ENCODE assay signal across 24 mouse cellular contexts in the genomic region with DNA sequence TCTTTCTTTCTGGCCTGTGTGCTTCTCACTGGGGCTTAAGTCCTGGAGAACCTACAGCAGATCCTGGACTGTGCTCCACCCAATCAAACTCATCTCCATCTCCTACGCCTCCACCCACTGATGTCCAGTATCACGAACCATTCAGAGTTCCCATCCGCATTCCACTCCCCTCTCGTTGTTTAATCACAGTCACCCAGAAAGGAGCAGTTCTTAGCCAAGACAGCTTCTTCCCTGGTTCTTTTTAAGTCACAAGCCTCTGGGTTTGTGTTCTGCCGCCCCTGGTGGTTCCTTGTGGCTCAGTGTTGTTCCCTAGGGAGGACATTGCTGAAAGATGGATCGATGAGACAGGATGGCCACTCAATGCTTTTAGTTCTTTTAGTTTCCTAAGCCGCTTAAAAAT. TPM values are rescaled to one million over a fixed set of nuclear protein-coding genes. Genes with fewer than 3 reads are reported as not detected.
DNase-seq lines count a peak whose midpoint lies in the region; ATAC-seq and TF ChIP-seq lines count a peak whose summit lies in the region.
"Had no signal": no experiment of that assay in that cellular context is flagged by ENCODE, and none has a peak within 500 bp of the region (broad histone marks: within the 10 kb centered on the region; RNA-seq: fewer than 3 reads in every experiment).

No protein-coding gene starts in this region.

- H3K9me3 ChIP-seq in forebrain, postnatal 0 days (ENCODE audit: low read length) = 0 out of 2 replicates have a peak, but pooled peaks cover 4% of the 10 kb centered on the region
- peaks cover 2% of the 10 kb centered on the region; the same call in 1 of the 2 replicates for H3K9me3 ChIP-seq in forebrain, embryonic 16.5 days (ENCODE audit: control insufficient read depth, low read length)
- H3K9me3 ChIP-seq in hindbrain, embryonic 11.5 days (ENCODE audit: control insufficient read depth, low read length) = no peaks in the 10 kb centered on the region
- H3K9me3 ChIP-seq: hindbrain, embryonic 12.5 days; intestine, embryonic 15.5 days; limb, embryonic 12.5 days; stomach, embryonic 15.5 days had no signal

- no peak for DNase-seq in forebrain, postnatal 0 days
- peak; percentile 17 to 48 for DNase-seq in heart, postnatal 10 days
- no peak for DNase-seq in heart, postnatal 25 days (ENCODE audit: low spot score)
- no peak for DNase-seq in layer of hippocampus, adult 2 months (ENCODE audit: low spot score in 2 of 2)
- no peak for DNase-seq in layer of hippocampus, adult 9-10 months (ENCODE audit: low spot score)
- DNase-seq in ES-CJ7 (ENCODE audit: low read depth, low spot score) = peak; percentile 17
- DNase-seq in hindbrain, embryonic 11.5 days (ENCODE audit: low spot score) = no peak
- DNase-seq: adrenal gland, adult 8-10 months; cerebellum, adult 2 months; cerebellum, postnatal 14 days; gastrocnemius, postnatal 25 days; layer of hippocampus, adult 9-11 months; right cerebral cortex, postnatal 25 days; thymus, postnatal 14 days had no signal

- H3K9ac ChIP-seq in forebrain, postnatal 0 days = no peak overlapping the region
- no peak overlapping the region for H3K9ac ChIP-seq in forebrain, embryonic 16.5 days (replicated peaks; ENCODE audit: low read depth, low read length)
- H3K9ac ChIP-seq in hindbrain, embryonic 11.5 days (ENCODE audit: low read depth, low read length) = no peak overlapping the region
- H3K9ac ChIP-seq: hindbrain, embryonic 12.5 days; intestine, embryonic 15.5 days; limb, embryonic 12.5 days; stomach, embryonic 15.5 days had no signal

- no peak overlapping the region for H3K4me3 ChIP-seq in forebrain, postnatal 0 days (ENCODE audit: low read depth, low read length)
- H3K4me3 ChIP-seq in forebrain, embryonic 16.5 days (replicated peaks; ENCODE audit: low read length) = no peak overlapping the region
- H3K4me3 ChIP-seq in layer of hippocampus, adult 2 months = no peak overlapping the region
- H3K4me3 ChIP-seq in hindbrain, embryonic 11.5 days (ENCODE audit: low read depth, low read length) = no peak overlapping the region
- H3K4me3 ChIP-seq: erythroblast, embryonic 14.5 days; hindbrain, embryonic 12.5 days; intestine, embryonic 15.5 days; limb, embryonic 12.5 days; midbrain, embryonic 10.5 days; stomach, embryonic 15.5 days had no signal

- intact Hi-C loops in heart, postnatal 10 days (cut with DNase I) = no loop called here
- intact Hi-C loops in heart, postnatal 25 days (cut with DNase I) = no loop called here

- no peak overlapping the region for H3K4me2 ChIP-seq in forebrain, postnatal 0 days (ENCODE audit: low read depth)
- H3K4me2 ChIP-seq in forebrain, embryonic 16.5 days (ENCODE audit: low read length) = no peak overlapping the region
- H3K4me2 ChIP-seq in hindbrain, embryonic 11.5 days (replicated peaks; ENCODE audit: low read depth, low read length) = no peak overlapping the region
- H3K4me2 ChIP-seq: hindbrain, embryonic 12.5 days; intestine, embryonic 15.5 days; limb, embryonic 12.5 days; stomach, embryonic 15.5 days had no signal

- WGBS in forebrain, postnatal 0 days = 74% methylated on average over 7 of the region's 7 CpGs
- WGBS in forebrain, embryonic 16.5 days = 82% methylated on average over 7 of the region's 7 CpGs
- 69% methylated on average over 7 of the region's 7 CpGs for WGBS in hindbrain, embryonic 11.5 days

- H3K36me3 ChIP-seq in forebrain, postnatal 0 days (ENCODE audit: insufficient read depth) = no peaks in the 10 kb centered on the region
- H3K36me3 ChIP-seq in forebrain, embryonic 16.5 days (ENCODE audit: control insufficient read depth, insufficient read depth) = no peaks in the 10 kb centered on the region
- no peaks in the 10 kb centered on the region for H3K36me3 ChIP-seq in hindbrain, embryonic 11.5 days (ENCODE audit: control insufficient read depth, insufficient read depth, low read length)
- H3K36me3 ChIP-seq: hindbrain, embryonic 12.5 days; intestine, embryonic 15.5 days; limb, embryonic 12.5 days; midbrain, embryonic 10.5 days; stomach, embryonic 15.5 days had no signal

- no peak for ATAC-seq in forebrain, postnatal 0 days
- ATAC-seq in forebrain, embryonic 16.5 days = no peak
- ATAC-seq in hindbrain, embryonic 11.5 days (ENCODE audit: low FRiP score) = no peak
- ATAC-seq: activated CD4-positive, CD25-positive, alpha-beta regulatory T cell, adult 4 months; hindbrain, postnatal 0 days; intestine, embryonic 15.5 days; midbrain, embryonic 16.5 days had no signal

- TF ChIP-seq CTCF in forebrain, postnatal 0 days (IDR thresholded peaks at IDR 0.05; ENCODE audit: low read depth) = 0 out of 2 replicates have a peak, but pooled peaks have one; percentile 10
- peak; percentile 13 for TF ChIP-seq CTCF in layer of hippocampus, adult 2 months (conservative IDR thresholded peaks at IDR 0.05)

- no peaks in the 10 kb centered on the region for H3K4me1 ChIP-seq in forebrain, postnatal 0 days (ENCODE audit: insufficient read depth)
- H3K4me1 ChIP-seq in forebrain, embryonic 16.5 days (replicated peaks; ENCODE audit: control insufficient read depth, insufficient read depth, low read length) = no peaks in the 10 kb centered on the region
- no peaks in the 10 kb centered on the region for H3K4me1 ChIP-seq in hindbrain, embryonic 11.5 days (replicated peaks; ENCODE audit: control insufficient read depth, insufficient read depth, low read length)
- H3K4me1 ChIP-seq: hindbrain, embryonic 12.5 days; intestine, embryonic 15.5 days; limb, embryonic 12.5 days; midbrain, embryonic 10.5 days; stomach, embryonic 15.5 days had no signal

- H3K27ac ChIP-seq in forebrain, postnatal 0 days (ENCODE audit: low read depth, low read length) = no peak overlapping the region
- no peak overlapping the region for H3K27ac ChIP-seq in forebrain, embryonic 16.5 days (ENCODE audit: low read length)
- no peak overlapping the region for H3K27ac ChIP-seq in layer of hippocampus, adult 2 months
- H3K27ac ChIP-seq in hindbrain, embryonic 11.5 days (ENCODE audit: low read depth, low read length) = no peak overlapping the region
- H3K27ac ChIP-seq: hindbrain, embryonic 12.5 days; hindbrain, postnatal 0 days; intestine, embryonic 15.5 days; limb, embryonic 12.5 days; midbrain, embryonic 10.5 days; stomach, embryonic 15.5 days had no signal

- no peaks in the 10 kb centered on the region for H3K27me3 ChIP-seq in forebrain, postnatal 0 days (ENCODE audit: insufficient read depth, low read length)
- H3K27me3 ChIP-seq in forebrain, embryonic 16.5 days (replicated peaks; ENCODE audit: control insufficient read depth, insufficient read depth, low read length) = no peaks in the 10 kb centered on the region
- H3K27me3 ChIP-seq in hindbrain, embryonic 11.5 days (ENCODE audit: control insufficient read depth, insufficient read depth, low read length) = no peaks in the 10 kb centered on the region
- H3K27me3 ChIP-seq: hindbrain, embryonic 12.5 days; intestine, embryonic 15.5 days; limb, embryonic 12.5 days; stomach, embryonic 15.5 days had no signal

RNA-seq across cellular contexts. Expression of a gene that starts 14.1 kb away (rescaled TPM):
- 38.4 and 50.7 TPM in 2 replicates for total RNA-seq in forebrain, postnatal 0 days (2014; rRNA removed)
- 85.4 and 89.6 TPM in 2 replicates for polyA plus RNA-seq in forebrain, postnatal 0 days (2015; fragmentation: Nextera tagmentation; extraction: Ambion mirVana)
- 106 and 110 TPM in 2 replicates for polyA plus RNA-seq in forebrain, embryonic 16.5 days (2015; fragmentation: Nextera tagmentation; extraction: Ambion mirVana)
- 10 to 100 TPM; 21.1 to 22.8 TPM for total RNA-seq in heart, postnatal 10 days (2021)
- total RNA-seq in heart, postnatal 25 days (2021) = 10 to 100 TPM; 21.4 to 22.4 TPM
- total RNA-seq in layer of hippocampus, adult 2 months (2021) = 10 to 100 TPM; 31.7 to 35.4 TPM
- polyA plus RNA-seq in hindbrain, embryonic 11.5 days (2014; fragmentation: Nextera tagmentation; extraction: Ambion mirVana) = 93.5 and 96.3 TPM in 2 replicates

RNA-seq across cellular contexts. Expression of a gene that starts 29.4 kb away (rescaled TPM):
- total RNA-seq in forebrain, postnatal 0 days (2014; rRNA removed) = 95.7 and 106 TPM in 2 replicates
- polyA plus RNA-seq in forebrain, postnatal 0 days (2015; fragmentation: Nextera tagmentation; extraction: Ambion mirVana) = 144 and 148 TPM in 2 replicates
- polyA plus RNA-seq in forebrain, embryonic 16.5 days (2015; fragmentation: Nextera tagmentation; extraction: Ambion mirVana) = 108 and 110 TPM in 2 replicates
- 100 to 1,000 TPM; 581 to 631 TPM for total RNA-seq in heart, postnatal 10 days (2021)
- total RNA-seq in heart, postnatal 25 days (2021) = 100 to 1,000 TPM; 787 to 854 TPM
- total RNA-seq in layer of hippocampus, adult 2 months (2021) = 100 to 1,000 TPM; 151 to 152 TPM
- polyA plus RNA-seq in hindbrain, embryonic 11.5 days (2014; fragmentation: Nextera tagmentation; extraction: Ambion mirVana) = 120 and 125 TPM in 2 replicates

RNA-seq across cellular contexts. Expression of a gene that starts 52.3 kb away (rescaled TPM):
- total RNA-seq in forebrain, postnatal 0 days (2014; rRNA removed) = 5.8 and 9.4 TPM in 2 replicates
- polyA plus RNA-seq in forebrain, postnatal 0 days (2015; fragmentation: Nextera tagmentation; extraction: Ambion mirVana) = 6.0 and 8.5 TPM in 2 replicates
- 7.1 and 7.6 TPM in 2 replicates for polyA plus RNA-seq in forebrain, embryonic 16.5 days (2015; fragmentation: Nextera tagmentation; extraction: Ambion mirVana)
- total RNA-seq in heart, postnatal 10 days (2021) = 1 to 10 TPM; 5.3 to 7.5 TPM
- total RNA-seq in heart, postnatal 25 days (2021) = 1 to 10 TPM; 6.4 to 9.6 TPM
- 1 to 10 TPM; 4.8 to 7.7 TPM for total RNA-seq in layer of hippocampus, adult 2 months (2021)
- polyA plus RNA-seq in hindbrain, embryonic 11.5 days (2014; fragmentation: Nextera tagmentation; extraction: Ambion mirVana) = 10.2 and 11.3 TPM in 2 replicates

Comparison
In these comparisons a context has a peak if more than half of its experiments do, and no peak if none do; other contexts are left out.
1. DNase-seq: peak in heart, postnatal 10 days (2 of 2) and ES-CJ7 (single experiment); none in forebrain, postnatal 0 days (single experiment), heart, postnatal 25 days (single experiment), layer of hippocampus, adult 2 months (0 of 2), layer of hippocampus, adult 9-10 months (single experiment) and hindbrain, embryonic 11.5 days (single experiment).